Mouse (Mus musculus) kidney, postnatal 0 days (tissue): ENCODE results near the gene Sh3bp5. TPM values are rescaled to one million over a fixed set of nuclear protein-coding genes. Genes with fewer than 3 reads are reported as not detected.

Experiments
- ATAC-seq: fragments of 200-750 bp; cut with Nextera tagmentation; replicated peaks from 2 replicates; pipeline ENCODE4 v1.8.0; 2017; ENCODE audit warnings: low read depth, moderate number of reproducible peaks, moderate TSS enrichment, moderate library complexity; ENCODE audit not compliant: low FRiP score
- DNase-seq: peaks from one replicate; pipeline ENCODE4 v3.0.0-alpha.2; 2016; ENCODE audit warnings: low spot score
- H3K27ac ChIP-seq: fragments of 300-500 bp; sonication (generic); 2 replicates; pipeline ENCODE4 v1.5.1; 2014; ENCODE audit warnings: mild to moderate bottlenecking
- H3K27me3 ChIP-seq: fragments of 300-500 bp; sonication (generic); 2 replicates; pipeline ENCODE4 v1.6.1; 2014; ENCODE audit warnings: low read length, mixed read lengths; ENCODE audit not compliant: insufficient read depth
- H3K36me3 ChIP-seq: fragments of 300-500 bp; sonication (generic); 2 replicates; pipeline ENCODE4 v1.6.1; 2014; ENCODE audit warnings: low read length, mixed read lengths; ENCODE audit not compliant: insufficient read depth
- H3K4me1 ChIP-seq: fragments of 300-500 bp; sonication (generic); replicated peaks from 2 replicates; pipeline ENCODE4 v1.6.1; 2014; ENCODE audit warnings: antibody characterized with exemption, low read length, mixed read lengths; ENCODE audit not compliant: insufficient read depth
- H3K4me2 ChIP-seq: fragments of 300-500 bp; sonication (generic); 2 replicates; pipeline ENCODE4 v1.6.1; 2014; ENCODE audit warnings: mild to moderate bottlenecking, low read length, moderate library complexity, mixed read lengths
- H3K4me3 ChIP-seq: fragments of 300-500 bp; sonication (generic); replicated peaks from 2 replicates; pipeline ENCODE4 v1.5.1; 2014; ENCODE audit warnings: low read depth, low read length
- H3K9ac ChIP-seq: fragments of 300-500 bp; sonication (generic); 2 replicates; pipeline ENCODE4 v1.6.1; 2014; ENCODE audit warnings: low read depth, low read length
- H3K9me3 ChIP-seq: fragments of 300-500 bp; sonication (generic); replicated peaks from 2 replicates; pipeline ENCODE4 v1.6.1; 2016; ENCODE audit warnings: low read length, inconsistent platforms, mixed read lengths
- CTCF ChIP-seq: IDR thresholded peaks from 2 replicates; pipeline ENCODE4 v1.5.1; 2016; ENCODE audit warnings: antibody characterized with exemption, low read depth, mild to moderate bottlenecking, moderate library complexity
- WGBS: fragments of 180-500 bp; shearing (Covaris S2); extraction: QIAGEN DNeasy Blood & Tissue Kit; methylation state at CpG from one replicate; pipeline ENCODE4 v1.1.7; 2014; 5-methylcytosine and 5-hydroxymethylcytosine counted together
- polyA plus RNA-seq: library from polyadenylated mRNA; unstranded; fragments of >200 nt; fragmentation: Nextera tagmentation; extraction: Ambion mirVana; gene quantifications from 2 replicates; pipeline ENCODE4 v1.2.1, GENCODE M21; 2015

Gene Sh3bp5
- polyA plus RNA-seq, 1 experiment from 2014 or later, result 45.2 TPM

GRCm38 (mm10) chr14:31448994-31449393 lies 13.1 kb upstream of the Sh3bp5 start:
- no peak for TF ChIP-seq CTCF

GRCm38 (mm10) chr14:31443616-31444015 lies 7.7 kb upstream of the Sh3bp5 start:
- Histone ChIP-seq H3K9me3 (no peaks in the 10 kb centered on the region), H3K4me3 (no peak overlapping the region), H3K4me1 (no peaks in the 10 kb centered on the region), H3K4me2 (no peak overlapping the region), H3K36me3 (no peaks in the 10 kb centered on the region), H3K27ac (no peak overlapping the region), H3K9ac (no peak overlapping the region), H3K27me3 (no peaks in the 10 kb centered on the region)
- no peak for TF ChIP-seq CTCF
- no peak for DNase-seq
- ATAC-seq, result no peak
- 40% methylated on average over 6 of the region's 6 CpGs for WGBS

More at GRCm38 (mm10) chr14:31448994-31449393, 13.1 kb upstream of the Sh3bp5 start:
- no peaks in the 10 kb centered on the region for H3K9me3 ChIP-seq
- no peak overlapping the region for H3K4me2 ChIP-seq
- no peak for DNase-seq
- H3K36me3 ChIP-seq, result no peaks in the 10 kb centered on the region
- no peak for ATAC-seq
- WGBS, result 58% methylated on average over 5 of the region's 5 CpGs
- H3K4me3 ChIP-seq, result no peak overlapping the region
- H3K27me3 ChIP-seq, result no peaks in the 10 kb centered on the region
- H3K9ac ChIP-seq, result no peak overlapping the region
- no peak overlapping the region for H3K27ac ChIP-seq
- no peaks in the 10 kb centered on the region for H3K4me1 ChIP-seq

DNA sequence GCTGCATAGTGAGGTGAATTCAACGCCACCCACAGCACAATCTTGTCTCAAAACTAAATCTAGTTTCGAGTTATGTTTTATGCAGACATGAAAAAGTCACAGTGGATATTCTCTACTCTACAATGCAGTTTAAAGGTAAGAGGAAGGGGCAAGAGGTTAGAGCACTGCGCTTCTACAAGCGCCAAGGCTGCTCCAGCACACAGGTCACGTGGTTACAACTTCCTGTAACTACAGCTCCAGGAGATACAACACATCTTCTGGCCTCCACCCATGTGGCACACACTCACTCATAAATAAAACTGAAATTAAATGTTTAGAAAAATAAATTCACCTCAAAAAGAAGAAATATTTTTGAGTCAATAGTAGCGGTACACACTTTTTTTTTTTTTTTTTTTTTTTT lies 4.8 kb upstream of the Sh3bp5 start:
- no peak overlapping the region for H3K4me3 ChIP-seq
- H3K27ac ChIP-seq, result no peak overlapping the region
- no peaks in the 10 kb centered on the region for H3K36me3 ChIP-seq
- H3K27me3 ChIP-seq, result no peaks in the 10 kb centered on the region
- 77% methylated on average over 6 of the region's 6 CpGs for WGBS
- no peak overlapping the region for H3K4me2 ChIP-seq
- no peaks in the 10 kb centered on the region for H3K9me3 ChIP-seq
- ATAC-seq (no peak), DNase-seq (no peak)
- H3K9ac ChIP-seq, result no peak overlapping the region
- peaks cover 6% of the 10 kb centered on the region for H3K4me1 ChIP-seq
- no peak for TF ChIP-seq CTCF

DNA sequence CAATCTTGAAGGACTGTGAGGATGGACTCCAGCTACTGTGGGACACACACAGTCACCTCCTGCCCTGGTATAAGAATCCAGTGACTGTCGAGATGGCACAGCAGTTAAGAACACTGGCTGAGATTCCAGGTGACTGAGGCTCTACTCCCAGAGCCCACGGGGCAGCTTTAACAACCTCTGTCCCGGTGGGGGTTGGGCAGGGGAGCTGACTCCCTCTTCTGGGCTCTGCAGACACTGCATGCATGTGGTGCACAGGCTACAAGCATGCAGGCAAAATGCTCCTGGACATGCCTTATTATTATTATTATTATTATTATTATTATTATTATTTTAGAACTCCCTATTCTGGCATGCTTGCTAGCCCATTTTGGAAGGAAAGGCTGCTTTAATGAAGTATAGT lies 4.4 kb upstream of the Sh3bp5 start:
- DNase-seq (no peak), ATAC-seq (no peak)
- Histone ChIP-seq H3K27ac (no peak overlapping the region), H3K4me2 (no peak overlapping the region), H3K9me3 (no peaks in the 10 kb centered on the region), H3K27me3 (no peaks in the 10 kb centered on the region), H3K4me3 (no peak overlapping the region), H3K4me1 (peaks cover 9% of the 10 kb centered on the region), H3K9ac (no peak overlapping the region), H3K36me3 (no peaks in the 10 kb centered on the region)
- 19% methylated on average over 3 of the region's 3 CpGs for whole genome bisulfite sequencing
- peak; percentile 44 for TF ChIP-seq CTCF

DNA sequence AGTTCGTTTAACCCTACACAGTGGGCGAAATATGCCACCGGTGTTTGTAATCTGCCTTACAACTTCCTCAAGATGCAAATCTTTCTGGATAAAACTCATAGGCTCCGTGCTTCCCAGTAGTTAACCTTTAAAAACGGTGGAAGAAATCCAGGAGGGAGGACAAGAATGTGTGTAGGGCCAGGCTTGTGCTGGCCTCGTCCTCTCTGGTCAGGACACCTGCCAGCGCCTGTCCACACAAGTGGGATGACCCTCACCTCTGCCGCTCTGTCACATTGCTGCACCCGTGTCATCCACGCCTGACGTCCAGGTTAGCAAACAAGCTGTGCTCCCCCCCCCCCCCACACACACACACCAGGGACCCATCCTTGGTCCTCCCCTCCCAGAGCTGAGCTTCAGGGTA lies 3.4 kb upstream of the Sh3bp5 start:
- DNase-seq (no peak), ATAC-seq (no peak)
- H3K4me3 ChIP-seq, result no peak overlapping the region
- H3K27me3 ChIP-seq, result no peaks in the 10 kb centered on the region
- WGBS, result 52% methylated on average over 11 of the region's 11 CpGs
- no peak overlapping the region for H3K9ac ChIP-seq
- no peak overlapping the region for H3K4me2 ChIP-seq
- H3K9me3 ChIP-seq, result no peaks in the 10 kb centered on the region
- TF ChIP-seq CTCF, result no peak
- no peak overlapping the region for H3K27ac ChIP-seq
- peaks cover 11% of the 10 kb centered on the region for H3K4me1 ChIP-seq
- no peaks in the 10 kb centered on the region for H3K36me3 ChIP-seq

DNA sequence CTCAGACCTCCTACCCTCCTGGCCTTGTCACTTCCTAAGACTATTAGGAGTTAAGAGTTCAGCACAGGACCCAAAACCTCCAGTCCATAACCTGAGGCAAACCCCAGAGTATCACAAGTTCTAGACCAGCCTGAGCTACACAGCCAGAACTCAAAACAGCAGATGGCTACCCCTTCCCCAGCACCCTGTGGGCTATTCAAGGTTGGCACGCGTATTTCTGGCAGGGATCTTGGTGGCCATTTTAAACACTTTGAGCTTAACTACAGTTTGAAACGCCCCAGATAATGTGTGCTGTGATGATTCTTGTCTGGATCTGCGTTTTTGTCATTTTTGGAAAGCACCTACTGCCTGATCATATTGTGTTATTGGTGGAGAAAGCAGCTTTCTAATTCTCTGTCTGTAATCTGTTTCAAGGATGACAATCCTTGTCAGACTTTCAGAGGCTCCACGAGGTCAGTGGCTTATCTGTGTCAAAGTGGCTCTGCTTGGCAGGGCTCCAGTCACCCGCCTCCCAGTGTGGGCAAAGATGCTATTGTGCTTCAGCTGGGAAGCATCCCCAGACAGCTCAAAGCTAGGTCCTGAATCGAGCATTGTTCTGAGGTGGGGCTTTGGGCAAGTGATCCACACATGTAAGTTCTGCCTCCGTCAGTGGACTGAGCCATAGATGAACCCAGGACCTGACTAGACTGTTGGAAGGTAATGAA lies 2.1 kb upstream of the Sh3bp5 start:
- WGBS, result 75% methylated on average over 8 of the region's 8 CpGs
- Histone ChIP-seq H3K36me3 (no peaks in the 10 kb centered on the region), H3K27me3 (no peaks in the 10 kb centered on the region), H3K9me3 (no peaks in the 10 kb centered on the region), H3K4me1 (peaks cover 16% of the 10 kb centered on the region), H3K27ac (no peak overlapping the region), H3K4me2 (no peak overlapping the region), H3K9ac (no peak overlapping the region), H3K4me3 (no peak overlapping the region)
- no peak for TF ChIP-seq CTCF
- ATAC-seq (no peak), DNase-seq (no peak)
